Mouse (Mus musculus): ENCODE results near the gene 4930470P17Rik. TPM values are rescaled to one million over a fixed set of nuclear protein-coding genes. Genes with fewer than 3 reads are reported as not detected.
A peak's percentile ranks its signal among the peaks of the same experiment; 100 is the strongest.
"Not testable (repeated sequence)": the region's sequence is repeated elsewhere in the genome, so short reads cannot be mapped to it uniquely, and the experiment has no call there.

4930470P17Rik gene
- total RNA-seq (2021), result not detected
- long read RNA-seq, experiment 1, result 0 reads
- long read RNA-seq, experiment 2, result 0 reads

DNA sequence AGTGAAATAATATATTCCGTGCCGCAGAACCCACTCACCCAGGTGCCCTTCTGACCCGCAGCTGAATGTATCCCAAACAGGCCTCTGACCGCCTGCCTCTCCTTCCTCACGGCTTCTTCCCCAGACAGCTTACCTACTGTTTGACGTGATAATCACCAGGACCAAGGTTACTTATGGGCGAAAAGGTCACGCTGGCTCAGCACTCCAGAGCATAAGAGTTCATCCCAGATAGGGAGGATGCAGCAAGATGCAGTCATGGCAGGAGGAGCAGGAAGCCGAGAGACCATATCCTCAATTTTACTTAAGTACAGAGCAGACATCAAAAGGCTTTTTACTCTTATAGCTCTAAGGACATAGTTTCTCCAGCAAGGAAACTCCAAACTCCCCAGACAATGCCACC, at the start of gene 4930470P17Rik:
TSS of gene 4930470P17Rik (minus strand) at position 101 of the 400 bp plus-strand sequence.
- no peak for TF ChIP-seq CTCF (IDR thresholded peaks at IDR 0.05)
- Histone ChIP-seq H3K27ac (no peak within 1 kb of the TSS), H3K4me3 (no peak within 1 kb of the TSS)
- DNase-seq (ENCODE audit: extremely low spot score in 1 of 2, low spot score in 2 of 2), result no peak
- intact Hi-C loops (cut with DNase I), result no loop called here

DNA sequence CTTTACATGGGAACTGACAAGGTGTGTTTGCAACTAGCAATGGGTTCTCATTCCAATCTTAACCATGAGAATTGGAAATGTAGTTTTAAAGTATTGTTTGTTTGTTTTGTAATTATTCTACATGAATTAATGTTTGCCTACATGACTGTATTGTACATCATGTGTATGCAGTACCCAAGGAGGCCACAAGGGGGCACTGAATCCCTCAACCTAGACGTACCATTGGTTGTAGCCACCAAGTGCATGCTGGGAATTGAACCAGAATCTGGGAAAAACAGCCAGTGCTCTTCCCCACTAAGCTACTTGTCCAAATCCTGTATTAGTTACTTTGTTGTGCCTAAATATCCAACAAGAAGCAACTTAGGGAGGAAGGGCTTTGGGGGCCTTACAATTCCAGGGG, 49.7 kb upstream of the 4930470P17Rik start:
- intact Hi-C loops (cut with DNase I), result no loop called here
- peak; percentile 44 for TF ChIP-seq CTCF (IDR thresholded peaks at IDR 0.05)
- Histone ChIP-seq H3K4me3 (no peak overlapping the region), H3K27ac (no peak overlapping the region)
- DNase-seq (ENCODE audit: extremely low spot score in 1 of 2, low spot score in 2 of 2), result no peak

DNA sequence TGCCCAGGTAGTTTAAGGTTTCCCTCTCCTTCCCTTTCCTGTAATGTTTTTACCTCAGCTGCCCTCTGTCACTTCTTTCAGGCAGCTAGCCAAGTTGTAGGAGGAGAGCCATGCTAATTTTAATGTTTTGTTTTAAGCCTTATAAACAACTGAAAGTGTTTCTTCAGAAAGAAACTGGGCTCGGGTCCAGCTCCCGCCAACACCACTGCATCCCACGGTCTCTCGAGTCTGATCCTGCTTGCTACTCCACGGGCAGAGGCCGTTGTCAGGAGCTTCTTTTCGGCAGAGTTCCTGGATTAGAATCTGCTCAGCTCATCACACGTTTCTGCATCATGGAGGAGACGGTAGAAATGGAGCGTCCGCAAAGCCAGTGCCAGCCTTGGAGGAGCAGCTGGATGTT, 46.7 kb upstream of the 4930470P17Rik start:
- TF ChIP-seq CTCF (IDR thresholded peaks at IDR 0.05), result no peak
- Histone ChIP-seq H3K27ac (no peak overlapping the region), H3K4me3 (no peak overlapping the region)
- intact Hi-C loops (cut with DNase I), result loop anchor here (5.0 kb wide), 1 partner anchor 84 kb away; the partner anchor contains the start of gene Dok5
- peak; percentile 43 to 56 for DNase-seq (ENCODE audit: extremely low spot score in 1 of 2, low spot score in 2 of 2)

DNA sequence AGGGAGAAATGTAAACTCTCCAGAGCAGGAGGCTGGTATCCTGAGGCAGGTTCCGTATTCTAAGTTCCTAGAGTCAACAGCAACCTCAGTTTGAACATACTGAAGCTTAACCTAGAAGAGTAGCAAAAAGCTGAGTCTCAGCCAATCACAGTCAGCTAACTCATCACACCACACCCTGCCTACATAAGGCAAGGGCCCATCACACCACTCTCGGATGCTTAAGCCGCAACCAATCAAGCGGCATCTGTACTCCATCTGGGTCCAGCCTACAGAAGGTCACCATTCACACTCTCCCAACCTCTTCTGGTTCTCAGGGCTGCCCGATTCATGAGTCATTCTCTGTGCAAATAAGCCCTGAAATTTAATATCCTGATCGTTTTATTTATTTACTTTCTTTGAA, 44.4 kb upstream of the 4930470P17Rik start:
- no peak for DNase-seq (ENCODE audit: extremely low spot score in 1 of 2, low spot score in 2 of 2)
- Histone ChIP-seq H3K4me3 (no peak overlapping the region), H3K27ac (no peak overlapping the region)
- intact Hi-C loops (cut with DNase I), result loop anchor here (5.0 kb wide), 1 partner anchor 86 kb away; the partner anchor contains the start of gene Dok5
- no peak for TF ChIP-seq CTCF (IDR thresholded peaks at IDR 0.05)

DNA sequence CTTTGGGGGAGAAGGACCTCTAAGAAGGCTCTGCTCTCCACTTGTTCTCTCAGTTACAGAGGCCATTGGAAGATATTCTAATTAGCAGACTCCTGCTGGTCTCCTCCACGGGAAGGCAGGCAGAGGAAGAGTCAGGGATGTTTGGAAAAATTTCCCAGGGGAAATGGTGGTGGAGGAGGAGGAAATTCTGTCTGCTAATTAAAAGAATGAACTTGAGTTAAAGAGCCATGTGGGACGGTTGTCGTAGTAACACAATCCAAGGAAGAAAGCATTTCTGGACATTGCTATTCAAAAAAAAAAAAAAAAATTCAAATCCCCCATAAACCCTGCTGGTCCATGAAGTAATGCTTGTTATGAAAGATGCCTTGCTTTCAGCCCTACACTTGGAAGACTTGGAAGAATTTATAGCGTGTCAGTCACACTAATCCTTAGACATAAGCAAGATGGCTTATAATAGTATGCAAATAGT, 40.6 kb upstream of the 4930470P17Rik start:
- Histone ChIP-seq H3K4me3 (no peak overlapping the region), H3K27ac (no peak overlapping the region)
- intact Hi-C loops (cut with DNase I), result no loop called here
- DNase-seq (ENCODE audit: extremely low spot score in 1 of 2, low spot score in 2 of 2), result no peak
- no peak for TF ChIP-seq CTCF (IDR thresholded peaks at IDR 0.05)

DNA sequence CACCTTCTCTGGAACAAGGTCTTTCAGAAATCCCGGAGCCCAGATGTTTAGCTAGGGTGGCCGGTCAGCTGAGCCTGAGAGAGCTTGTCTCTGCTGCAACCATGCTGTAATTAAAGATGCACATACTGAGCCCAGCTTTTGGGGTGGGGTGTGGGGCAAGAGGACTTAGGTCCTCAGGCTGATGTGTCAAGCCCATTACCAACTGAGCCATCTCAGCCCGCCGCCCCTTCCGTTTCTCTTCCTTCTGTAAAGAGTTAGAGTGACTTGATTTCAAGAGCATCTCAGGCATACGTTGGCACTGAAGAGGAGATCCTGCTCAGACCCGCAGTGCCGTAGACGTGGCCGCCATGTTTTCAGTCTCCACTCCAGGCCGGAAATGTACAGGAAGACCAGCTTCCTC, 38.5 kb upstream of the 4930470P17Rik start:
- Histone ChIP-seq H3K4me3 (no peak overlapping the region), H3K27ac (no peak overlapping the region)
- intact Hi-C loops (cut with DNase I), result no loop called here
- no peak for TF ChIP-seq CTCF (IDR thresholded peaks at IDR 0.05)
- no peak for DNase-seq (ENCODE audit: extremely low spot score in 1 of 2, low spot score in 2 of 2)

DNA sequence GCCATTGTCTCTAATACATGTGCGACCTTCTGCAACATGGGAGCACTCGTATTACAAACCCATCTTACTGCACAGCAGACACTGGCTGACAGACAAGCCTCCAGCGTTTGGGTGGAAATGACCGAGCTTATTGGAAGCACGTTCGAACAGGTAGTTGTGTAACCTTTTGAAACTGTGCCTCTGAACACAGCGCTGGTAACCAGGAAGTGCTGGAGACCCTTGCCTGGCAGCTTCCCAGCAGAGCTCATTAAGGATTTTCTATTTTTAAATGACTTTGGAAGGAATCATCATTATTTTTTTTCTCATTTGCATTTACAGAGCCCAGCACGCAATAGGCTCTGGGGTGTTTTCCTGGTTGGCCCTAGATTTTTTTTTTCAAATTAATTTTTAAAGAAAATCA, 36.9 kb upstream of the 4930470P17Rik start:
- DNase-seq (ENCODE audit: extremely low spot score in 1 of 2, low spot score in 2 of 2), result no peak
- Histone ChIP-seq H3K4me3 (no peak overlapping the region), H3K27ac (no peak overlapping the region)
- no peak for TF ChIP-seq CTCF (IDR thresholded peaks at IDR 0.05)
- intact Hi-C loops (cut with DNase I), result no loop called here

DNA sequence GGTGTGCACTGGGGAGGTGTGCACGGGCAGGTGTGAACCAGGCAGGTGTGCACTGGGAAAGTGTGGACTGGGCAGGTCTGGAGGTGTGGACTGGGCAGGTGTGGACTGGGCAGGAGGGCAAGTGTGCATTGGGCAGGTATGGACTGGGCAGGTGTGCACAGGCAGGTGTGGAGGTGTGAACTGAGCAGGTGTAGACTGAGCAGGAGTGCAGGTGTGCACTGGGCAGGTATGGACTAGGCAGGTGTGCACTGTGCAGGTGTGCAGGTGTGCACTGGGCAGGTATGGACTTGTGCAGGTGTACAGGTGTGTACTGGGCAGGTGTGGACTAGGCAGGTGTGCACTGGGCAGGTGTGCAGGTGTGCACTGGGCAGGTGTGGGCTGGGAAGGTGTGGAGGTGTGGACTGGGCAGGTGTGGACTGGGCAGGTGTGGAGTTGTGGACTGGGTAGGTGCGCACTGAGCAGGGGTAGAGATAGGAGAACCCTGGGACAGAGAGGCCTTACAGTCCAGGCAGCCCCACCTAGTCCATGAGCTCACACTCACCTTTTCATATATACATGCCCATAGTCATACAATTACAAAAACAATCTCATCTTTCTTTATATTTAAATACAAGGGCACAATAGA, 31.3 kb upstream of the 4930470P17Rik start:
- intact Hi-C loops (cut with DNase I), result no loop called here

DNA sequence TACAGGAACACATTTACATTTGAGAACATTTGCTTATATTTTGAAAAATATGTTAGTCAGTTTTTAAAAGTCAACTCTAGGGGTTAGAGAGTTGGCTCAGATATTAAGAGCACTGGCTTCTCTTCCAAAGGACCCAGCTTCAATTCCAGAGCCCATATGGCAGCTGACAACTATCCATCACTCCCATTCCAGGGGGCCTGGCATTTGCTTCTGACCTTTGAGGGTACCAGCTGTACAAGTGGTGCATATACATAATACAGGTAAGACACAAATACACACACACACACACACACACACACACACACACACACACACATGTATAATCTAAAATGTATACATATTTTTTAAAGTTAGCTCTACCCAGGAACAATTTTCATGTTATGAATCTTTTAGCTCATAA, 30.6 kb upstream of the 4930470P17Rik start:
- intact Hi-C loops (cut with DNase I), result no loop called here
- no peak for TF ChIP-seq CTCF (IDR thresholded peaks at IDR 0.05)
- DNase-seq (ENCODE audit: extremely low spot score in 1 of 2, low spot score in 2 of 2), result no peak
- H3K4me3 ChIP-seq, result no peak overlapping the region
- H3K27ac ChIP-seq, result no peak overlapping the region

More for the DNA sequence above, 31.3 kb upstream of the 4930470P17Rik start:
- no peak overlapping the region for H3K4me3 ChIP-seq
- no peak overlapping the region for H3K27ac ChIP-seq
- no peak for DNase-seq (ENCODE audit: extremely low spot score in 1 of 2, low spot score in 2 of 2)
- TF ChIP-seq CTCF (IDR thresholded peaks at IDR 0.05), result no peak

DNA sequence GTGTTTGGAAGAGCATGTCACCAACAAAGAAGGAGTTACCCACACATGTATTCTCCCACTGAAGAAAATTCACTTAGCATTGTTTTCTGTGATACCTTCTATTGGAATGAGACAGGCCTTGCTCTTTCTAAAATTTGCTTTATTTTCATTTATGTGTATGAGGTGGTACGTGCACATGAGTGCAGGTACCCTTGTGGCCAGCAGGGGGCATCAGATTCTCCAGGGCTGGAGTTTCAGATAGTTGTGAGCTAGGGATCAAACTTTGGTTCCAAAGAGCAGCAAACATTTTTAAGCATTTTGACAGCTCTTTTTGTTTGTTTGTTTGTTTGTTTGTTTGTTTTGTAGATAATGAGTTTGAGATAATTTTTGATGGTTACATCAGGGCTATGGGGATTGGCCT, 29.6 kb upstream of the 4930470P17Rik start:
- no peak overlapping the region for H3K27ac ChIP-seq
- intact Hi-C loops (cut with DNase I), result no loop called here

DNA sequence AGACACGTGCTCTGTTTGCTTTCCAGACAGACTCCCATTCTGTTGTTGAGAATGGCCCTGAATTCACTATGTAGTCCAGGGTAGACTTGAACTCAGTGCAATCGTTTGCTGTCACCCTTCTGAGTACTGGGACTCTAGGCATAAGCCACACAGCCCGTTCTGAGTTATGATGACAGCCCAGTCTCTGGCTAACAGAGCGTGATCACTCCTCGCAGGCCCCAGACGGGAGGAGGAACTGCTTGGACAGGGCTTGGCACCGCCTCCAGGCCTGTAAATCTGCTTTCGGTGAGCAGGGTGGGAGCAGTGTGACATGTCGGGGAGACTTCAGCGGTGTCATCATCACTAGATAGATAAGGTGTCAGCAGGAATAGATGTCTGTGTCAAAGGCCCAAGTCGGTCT, 28.7 kb upstream of the 4930470P17Rik start:
- no peak overlapping the region for H3K4me3 ChIP-seq
- DNase-seq (ENCODE audit: extremely low spot score in 1 of 2, low spot score in 2 of 2), result no peak
- no peak for TF ChIP-seq CTCF (IDR thresholded peaks at IDR 0.05)
- H3K27ac ChIP-seq, result no peak overlapping the region
- intact Hi-C loops (cut with DNase I), result no loop called here

More for the DNA sequence above, 29.6 kb upstream of the 4930470P17Rik start:
- DNase-seq (ENCODE audit: extremely low spot score in 1 of 2, low spot score in 2 of 2), result no peak
- peak; percentile 32 for TF ChIP-seq CTCF (IDR thresholded peaks at IDR 0.05)
- H3K4me3 ChIP-seq, result no peak overlapping the region

DNA sequence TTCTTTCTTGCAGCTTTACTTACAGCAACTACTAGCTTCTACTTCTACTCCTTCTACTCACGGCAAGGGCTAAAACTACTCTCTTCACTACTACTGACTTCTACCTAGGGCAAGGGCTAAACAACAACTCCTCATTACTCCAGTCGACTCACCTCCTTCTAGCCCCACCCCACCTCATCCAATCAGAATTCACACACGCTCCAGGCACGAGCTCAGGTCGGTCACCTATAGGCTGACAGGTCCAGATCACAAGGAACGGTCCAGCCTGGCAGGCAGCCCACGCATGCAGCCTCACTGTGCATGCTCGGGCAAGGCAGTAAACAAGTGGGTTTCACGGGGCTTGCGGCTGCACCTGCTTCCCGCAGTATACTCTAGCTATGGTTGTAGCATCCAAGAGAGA, 26.2 kb upstream of the 4930470P17Rik start:
- H3K27ac ChIP-seq; DNase-seq (ENCODE audit: extremely low spot score in 1 of 2, low spot score in 2 of 2); intact Hi-C loops (cut with DNase I); H3K4me3 ChIP-seq: not testable (repeated sequence)

DNA sequence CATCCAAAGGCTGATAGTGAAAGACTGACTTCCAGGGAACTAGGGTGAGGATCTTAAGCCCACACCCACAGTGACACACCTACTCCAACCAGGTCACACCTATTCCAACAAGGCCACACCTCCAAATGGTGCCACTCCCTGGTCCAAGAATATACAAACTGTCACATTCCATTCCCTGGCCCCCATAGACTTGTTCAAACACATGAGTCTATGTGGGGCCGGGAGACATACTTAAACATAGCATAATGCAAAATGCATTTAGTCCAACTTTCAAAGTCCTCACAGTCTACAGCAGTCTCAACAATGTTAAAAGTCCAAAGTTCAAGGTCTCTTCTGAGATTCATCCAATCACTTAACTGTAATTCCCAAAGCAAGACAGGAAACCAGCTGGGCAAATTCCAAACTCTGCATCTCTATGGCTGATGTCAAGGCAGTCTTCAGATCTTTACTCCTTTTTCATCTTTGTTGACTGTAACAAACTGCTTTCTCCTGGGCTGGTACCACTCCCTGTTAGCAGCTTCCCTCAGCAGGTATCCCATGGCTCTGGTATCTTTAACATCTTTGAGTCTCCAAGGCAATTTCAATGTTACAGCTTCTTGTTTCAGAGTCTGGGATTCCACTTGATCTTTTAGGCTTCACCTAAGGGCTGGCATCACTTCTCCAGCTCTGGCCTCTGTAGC, 22.5 kb upstream of the 4930470P17Rik start:
- intact Hi-C loops (cut with DNase I); DNase-seq (ENCODE audit: extremely low spot score in 1 of 2, low spot score in 2 of 2); H3K4me3 ChIP-seq; H3K27ac ChIP-seq: not testable (repeated sequence)

All from left cerebral cortex, adult 2 months (tissue).